In the genomic region with DNA sequence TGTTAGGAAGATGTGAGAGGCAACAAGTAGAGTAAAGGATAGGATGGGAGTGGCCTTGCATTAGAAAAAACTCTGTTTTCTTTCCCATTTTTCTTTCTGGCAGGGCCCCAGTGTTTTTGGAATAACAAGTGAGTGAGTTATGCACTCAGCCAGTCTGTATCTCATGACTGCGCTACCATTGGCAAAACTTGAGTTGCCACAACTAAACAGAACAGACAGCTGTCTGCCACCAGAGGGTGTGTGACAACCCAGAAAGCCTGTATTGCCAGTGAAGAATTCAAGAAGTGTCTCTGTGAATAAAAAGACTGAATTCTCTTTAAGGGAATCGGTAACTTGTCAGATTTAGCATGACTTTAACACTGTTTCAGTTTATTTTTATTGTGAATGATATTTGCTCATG, we compare ENCODE assay signal across 11 mouse cellular contexts. TPM values are rescaled to one million over a fixed set of nuclear protein-coding genes. Genes with fewer than 3 reads are reported as not detected.
DNase-seq lines count a peak whose midpoint lies in the region; ATAC-seq lines count a peak whose summit lies in the region.
"Had no signal": no experiment of that assay in that cellular context is flagged by ENCODE, and none has a peak within 500 bp of the region (broad histone marks: within the 10 kb centered on the region; RNA-seq: fewer than 3 reads in every experiment).

No protein-coding gene starts in this region.

- H3K9ac ChIP-seq in kidney, embryonic 16.5 days (replicated peaks; ENCODE audit: low read length) = no peak overlapping the region
- H3K9ac ChIP-seq: midbrain, embryonic 12.5 days had no signal

- peak; percentile 44 for DNase-seq in adrenal gland, adult 2 months
- DNase-seq in adrenal gland, postnatal 25 days = no peak
- DNase-seq in kidney, postnatal 36 days = peak; percentile 35 to 57
- DNase-seq in right cerebral cortex, postnatal 14 days = no peak
- no peak for DNase-seq in left cerebral cortex, postnatal 36 days (ENCODE audit: low spot score in 2 of 2)

- no peaks in the 10 kb centered on the region for H3K4me1 ChIP-seq in kidney, embryonic 16.5 days (ENCODE audit: insufficient read depth, low read length)
- H3K4me1 ChIP-seq: midbrain, embryonic 12.5 days had no signal

- no peak overlapping the region for H3K27ac ChIP-seq in kidney, embryonic 16.5 days (ENCODE audit: low read length)
- H3K27ac ChIP-seq: midbrain, embryonic 12.5 days had no signal

- H3K4me3 ChIP-seq in kidney, embryonic 16.5 days (ENCODE audit: low read length) = no peak overlapping the region
- H3K4me3 ChIP-seq: midbrain, embryonic 12.5 days had no signal

- no peak overlapping the region for H3K4me2 ChIP-seq in kidney, embryonic 16.5 days (replicated peaks; ENCODE audit: low read depth, low read length)
- H3K4me2 ChIP-seq: midbrain, embryonic 12.5 days had no signal

- H3K9me3 ChIP-seq in kidney, embryonic 16.5 days (ENCODE audit: low read length) = no peaks in the 10 kb centered on the region
- H3K9me3 ChIP-seq: midbrain, embryonic 12.5 days had no signal

- 86% methylated on average over 2 of the region's 2 CpGs for WGBS in kidney, embryonic 16.5 days

- ATAC-seq in kidney, embryonic 16.5 days (ENCODE audit: low FRiP score, low TSS enrichment) = no peak
- peak; percentile 75 for ATAC-seq in CD4-positive, CD25-positive, alpha-beta regulatory T cell, adult 4 months
- ATAC-seq in erythroblast, adult 5-6 weeks (replicated peaks; ENCODE audit: low FRiP score, poor library complexity, severe bottlenecking) = peak; percentile 43; the same call in 1 of the 2 replicates

- no peaks in the 10 kb centered on the region for H3K36me3 ChIP-seq in kidney, embryonic 16.5 days (ENCODE audit: insufficient read depth, low read length)
- H3K36me3 ChIP-seq: midbrain, embryonic 12.5 days had no signal

- intact Hi-C loops in left cerebral cortex, postnatal 36 days (cut with DNase I) = no loop called here

- no peaks in the 10 kb centered on the region for H3K27me3 ChIP-seq in kidney, embryonic 16.5 days (ENCODE audit: insufficient read depth, low read length)
- H3K27me3 ChIP-seq: midbrain, embryonic 12.5 days had no signal

RNA-seq across cellular contexts. Expression of a gene that starts 7.0 kb away (rescaled TPM):
- 10 to 100 TPM; 40.8 to 50.9 TPM for total RNA-seq in adrenal gland, adult 2 months (2021)
- polyA plus RNA-seq in adrenal gland, adult 2 months (2012; rRNA removed) = 110 and 117 TPM in 2 replicates
- 47.0 and 60.2 TPM in 2 replicates for total RNA-seq in adrenal gland, postnatal 25 days (2021)
- 31.9 and 34.1 TPM in 2 replicates for polyA plus RNA-seq in kidney, embryonic 16.5 days (2015; fragmentation: Nextera tagmentation; extraction: Ambion mirVana)
- 1 to 10 TPM; 4.8 to 5.1 TPM for polyA plus RNA-seq in CD4-positive, CD25-positive, alpha-beta regulatory T cell, adult 4 months (2017; shearing (Covaris generic))
- total RNA-seq in erythroblast, adult 5-6 weeks (2015; ENCODE audit: low replicate concordance) = 0.77 and 0.84 TPM in 2 replicates
- total RNA-seq in erythroblast, adult 5-6 weeks (2017; ENCODE audit: low replicate concordance) = 2.1 and 3.2 TPM in 2 replicates
- total RNA-seq in left cerebral cortex, postnatal 36 days (2021) = 100 to 1,000 TPM; 113 to 122 TPM

RNA-seq across cellular contexts. Expression of a gene that starts 18.2 kb away (rescaled TPM):
- 10 to 100 TPM; 42.6 to 65.1 TPM for total RNA-seq in adrenal gland, adult 2 months (2021)
- 247 and 266 TPM in 2 replicates for polyA plus RNA-seq in adrenal gland, adult 2 months (2012; rRNA removed)
- total RNA-seq in adrenal gland, postnatal 25 days (2021) = 50.8 and 67.4 TPM in 2 replicates
- polyA plus RNA-seq in kidney, embryonic 16.5 days (2015; fragmentation: Nextera tagmentation; extraction: Ambion mirVana) = 2.5 and 2.8 TPM in 2 replicates
- 1 to 10 TPM in 1 of 2 experiments, under 1 TPM in 1; 0.59 to 1.4 TPM for polyA plus RNA-seq in CD4-positive, CD25-positive, alpha-beta regulatory T cell, adult 4 months (2017; shearing (Covaris generic))
- total RNA-seq in erythroblast, adult 5-6 weeks (2015; ENCODE audit: low replicate concordance) = not detected in 2 replicates
- 0.09 TPM in 1 of 2 replicates, not detected in the other for total RNA-seq in erythroblast, adult 5-6 weeks (2017; ENCODE audit: low replicate concordance)
- total RNA-seq in left cerebral cortex, postnatal 36 days (2021) = 10 to 100 TPM; 26.4 to 35.9 TPM

RNA-seq across cellular contexts. Expression of a gene that starts 22.8 kb away (rescaled TPM):
- 1 to 10 TPM; 5.2 to 7.6 TPM for total RNA-seq in adrenal gland, adult 2 months (2021)
- polyA plus RNA-seq in adrenal gland, adult 2 months (2012; rRNA removed) = 23.2 and 23.9 TPM in 2 replicates
- 3.7 and 4.2 TPM in 2 replicates for total RNA-seq in adrenal gland, postnatal 25 days (2021)
- polyA plus RNA-seq in kidney, embryonic 16.5 days (2015; fragmentation: Nextera tagmentation; extraction: Ambion mirVana) = 70.4 and 71.7 TPM in 2 replicates
- not detected for polyA plus RNA-seq in CD4-positive, CD25-positive, alpha-beta regulatory T cell, adult 4 months (2017; shearing (Covaris generic))
- 1.9 TPM in 1 of 2 replicates, not detected in the other for total RNA-seq in erythroblast, adult 5-6 weeks (2015; ENCODE audit: low replicate concordance)
- not detected in 2 replicates for total RNA-seq in erythroblast, adult 5-6 weeks (2017; ENCODE audit: low replicate concordance)
- 1 to 10 TPM; 1.1 to 5.3 TPM for total RNA-seq in left cerebral cortex, postnatal 36 days (2021)

RNA-seq across cellular contexts. Expression of a gene that starts 28.6 kb away (rescaled TPM):
- 100 to 1,000 TPM; 104 to 143 TPM for total RNA-seq in adrenal gland, adult 2 months (2021)
- polyA plus RNA-seq in adrenal gland, adult 2 months (2012; rRNA removed) = 178 and 190 TPM in 2 replicates
- 100 and 123 TPM in 2 replicates for total RNA-seq in adrenal gland, postnatal 25 days (2021)
- polyA plus RNA-seq in kidney, embryonic 16.5 days (2015; fragmentation: Nextera tagmentation; extraction: Ambion mirVana) = 144 and 159 TPM in 2 replicates
- 100 to 1,000 TPM; 153 to 164 TPM for polyA plus RNA-seq in CD4-positive, CD25-positive, alpha-beta regulatory T cell, adult 4 months (2017; shearing (Covaris generic))
- 35.9 and 37.1 TPM in 2 replicates for total RNA-seq in erythroblast, adult 5-6 weeks (2015; ENCODE audit: low replicate concordance)
- 28.3 and 43.4 TPM in 2 replicates for total RNA-seq in erythroblast, adult 5-6 weeks (2017; ENCODE audit: low replicate concordance)
- 100 to 1,000 TPM in 1 of 2 experiments, 10 to 100 TPM in 1; 87.0 to 104 TPM for total RNA-seq in left cerebral cortex, postnatal 36 days (2021)

RNA-seq across cellular contexts. Expression of a gene that starts 30.8 kb away (rescaled TPM):
- total RNA-seq in adrenal gland, adult 2 months (2021) = not detected
- polyA plus RNA-seq in adrenal gland, adult 2 months (2012; rRNA removed) = not detected in 2 replicates
- not detected in 2 replicates for total RNA-seq in adrenal gland, postnatal 25 days (2021)
- not detected in 2 replicates for polyA plus RNA-seq in kidney, embryonic 16.5 days (2015; fragmentation: Nextera tagmentation; extraction: Ambion mirVana)
- not detected for polyA plus RNA-seq in CD4-positive, CD25-positive, alpha-beta regulatory T cell, adult 4 months (2017; shearing (Covaris generic))
- total RNA-seq in erythroblast, adult 5-6 weeks (2015; ENCODE audit: low replicate concordance) = not detected in 2 replicates
- total RNA-seq in erythroblast, adult 5-6 weeks (2017; ENCODE audit: low replicate concordance) = not detected in 2 replicates
- not detected for total RNA-seq in left cerebral cortex, postnatal 36 days (2021)
- total RNA-seq: adrenal gland, postnatal 4 days had no signal
- polyA plus RNA-seq: heart, embryonic 16.5 days; midbrain, embryonic 12.5 days had no signal

Comparison
In these comparisons a context has a peak if more than half of its experiments do, and no peak if none do; other contexts are left out.
1. DNase-seq: peak in adrenal gland, adult 2 months (single experiment) and kidney, postnatal 36 days (2 of 2); none in adrenal gland, postnatal 25 days (single experiment), right cerebral cortex, postnatal 14 days (single experiment) and left cerebral cortex, postnatal 36 days (0 of 2).
2. RNA of a gene that starts 7.0 kb away (total RNA-seq): 113 to 122 TPM in left cerebral cortex, postnatal 36 days, 47.0 to 60.2 TPM in adrenal gland, postnatal 25 days and 40.8 to 50.9 TPM in adrenal gland, adult 2 months; 0.77 to 3.2 TPM in erythroblast, adult 5-6 weeks; every median in the first group is over 10 times any median in the second.
3. RNA of a gene that starts 18.2 kb away (total RNA-seq): 50.8 to 67.4 TPM in adrenal gland, postnatal 25 days, 42.6 to 65.1 TPM in adrenal gland, adult 2 months and 26.4 to 35.9 TPM in left cerebral cortex, postnatal 36 days; 0.09 TPM in erythroblast, adult 5-6 weeks; every median in the first group is over 10 times any median in the second.